Mouse (Mus musculus): ENCODE results near the gene Ctsk. TPM values are rescaled to one million over a fixed set of nuclear protein-coding genes. Genes with fewer than 3 reads are reported as not detected.

Gene Ctsk
- polyA plus RNA-seq, 1 experiment from 2014 or later = 1.0 TPM

DNA sequence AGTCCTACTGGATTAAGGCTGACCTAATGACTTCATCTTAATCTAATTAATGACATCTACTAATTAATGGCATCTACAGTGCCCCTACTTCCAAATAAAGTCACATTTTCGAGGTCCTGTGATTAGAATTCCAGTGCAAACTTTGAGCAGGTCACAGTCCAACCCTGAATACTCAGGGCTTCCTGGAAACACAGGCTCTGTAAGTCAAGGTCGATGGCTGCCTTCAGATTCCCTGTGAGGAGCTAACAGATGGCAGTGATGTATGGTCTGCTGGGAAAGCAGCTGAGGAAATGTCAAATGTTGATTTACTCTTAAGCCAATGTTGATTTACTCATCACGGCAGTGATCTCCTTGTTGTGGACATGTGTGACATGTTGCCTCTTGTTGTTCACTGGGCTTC is 54.9 kb downstream of the Ctsk start:
- no peaks in the 10 kb centered on the region for H3K9me3 ChIP-seq (replicated peaks; ENCODE audit: control insufficient read depth, low read length)
- H3K4me1 ChIP-seq (ENCODE audit: control insufficient read depth, low read depth, low read length) = no peaks in the 10 kb centered on the region
- H3K4me3 ChIP-seq (ENCODE audit: low read depth, low read length) = no peak overlapping the region
- H3K27me3 ChIP-seq (ENCODE audit: control insufficient read depth, insufficient read depth, low read depth, low read length) = no peaks in the 10 kb centered on the region
- 42% methylated on average over 3 of the region's 3 CpGs for WGBS (ENCODE audit: insufficient replicate concordance)
- H3K9ac ChIP-seq (ENCODE audit: low read depth, low read length) = no peak overlapping the region
- no peaks in the 10 kb centered on the region for H3K36me3 ChIP-seq (ENCODE audit: control insufficient read depth, insufficient read depth)
- no peak overlapping the region for H3K27ac ChIP-seq (ENCODE audit: low read length)
- ATAC-seq (ENCODE audit: low read depth) = no peak
- no peak overlapping the region for H3K4me2 ChIP-seq (ENCODE audit: low read depth, low read length)

Other genes starting within 250 kb of the Ctsk start
- gene Bnipl, start 248.1 kb upstream of the Ctsk start, polyA plus RNA-seq (2015; fragmentation: Nextera tagmentation; extraction: Ambion mirVana) = not detected in 2 replicates
- gene Mindy1, start 217.9 kb upstream of the Ctsk start, polyA plus RNA-seq (2015; fragmentation: Nextera tagmentation; extraction: Ambion mirVana) = 21.5 and 23.2 TPM in 2 replicates
- gene Prune1, start 217.2 kb upstream of the Ctsk start, polyA plus RNA-seq (2015; fragmentation: Nextera tagmentation; extraction: Ambion mirVana) = 8.8 and 9.5 TPM in 2 replicates
- gene Anxa9, start 192.1 kb upstream of the Ctsk start, polyA plus RNA-seq (2015; fragmentation: Nextera tagmentation; extraction: Ambion mirVana) = 2.2 and 2.5 TPM in 2 replicates
- gene Cers2, start 184.5 kb upstream of the Ctsk start, polyA plus RNA-seq (2015; fragmentation: Nextera tagmentation; extraction: Ambion mirVana) = 111 and 117 TPM in 2 replicates
- gene Setdb1, start 142.1 kb upstream of the Ctsk start, polyA plus RNA-seq (2015; fragmentation: Nextera tagmentation; extraction: Ambion mirVana) = 12.2 and 13.0 TPM in 2 replicates
- gene 4930558C23Rik, start 96.4 kb upstream of the Ctsk start, polyA plus RNA-seq (2015; fragmentation: Nextera tagmentation; extraction: Ambion mirVana) = not detected in 2 replicates
- gene Arnt, start 64.9 kb upstream of the Ctsk start, polyA plus RNA-seq (2015; fragmentation: Nextera tagmentation; extraction: Ambion mirVana) = 16.7 and 16.9 TPM in 2 replicates
- gene Ctss, start 27.5 kb downstream of the Ctsk start, polyA plus RNA-seq (2015; fragmentation: Nextera tagmentation; extraction: Ambion mirVana) = 38.4 and 38.5 TPM in 2 replicates
- not detected in 2 replicates for gene Hormad1, start 60.4 kb downstream of the Ctsk start, polyA plus RNA-seq (2015; fragmentation: Nextera tagmentation; extraction: Ambion mirVana)
- gene Golph3l, start 89.7 kb downstream of the Ctsk start, polyA plus RNA-seq (2015; fragmentation: Nextera tagmentation; extraction: Ambion mirVana) = 31.4 and 33.2 TPM in 2 replicates
- gene Ensa, start 125.7 kb downstream of the Ctsk start, polyA plus RNA-seq (2015; fragmentation: Nextera tagmentation; extraction: Ambion mirVana) = 32.8 and 33.4 TPM in 2 replicates
- 11.1 and 14.5 TPM in 2 replicates for gene Mcl1, start 159.5 kb downstream of the Ctsk start, polyA plus RNA-seq (2015; fragmentation: Nextera tagmentation; extraction: Ambion mirVana)
- gene Adamtsl4, start 188.7 kb downstream of the Ctsk start, polyA plus RNA-seq (2015; fragmentation: Nextera tagmentation; extraction: Ambion mirVana) = 0.74 and 0.83 TPM in 2 replicates
- 21.2 and 26.7 TPM in 2 replicates for gene Ecm1, start 240.3 kb downstream of the Ctsk start, polyA plus RNA-seq (2015; fragmentation: Nextera tagmentation; extraction: Ambion mirVana)

Measured in liver, embryonic 16.5 days (tissue).